Mouse (Mus musculus) megakaryocyte, embryonic 14.5 days (primary cell): ENCODE measurements at regions not wholly inside any gene's neighbourhood (a gene's known extent, or its start where the extent isn't known, plus 50 kb on each side); places are given as distances from the start of the nearest gene placed in this dataset.

Source experiments
- FLI1 ChIP-seq: IDR thresholded peaks from 2 replicates; pipeline ENCODE4 v1.6.1; 2012; ENCODE audit warnings: low read length, inconsistent platforms, mixed read lengths
- GATA1 ChIP-seq: IDR thresholded peaks from 3 replicates; pipeline ENCODE4 v1.6.1; 2012; ENCODE audit warnings: mixed read lengths, low read length, inconsistent platforms, borderline replicate concordance

GRCm38 (mm10) chr5:112051786-112052185 lies 200.5 kb downstream of the Cryba4 start:
- TF ChIP-seq FLI1: no peak
- no peak for TF ChIP-seq GATA1
